Mouse (Mus musculus): ENCODE measurements around the gene Zfpl1. TPM values are rescaled to one million over a fixed set of nuclear protein-coding genes. Genes with fewer than 3 reads are reported as not detected.
"Not testable (repeated sequence)": the region's sequence is repeated elsewhere in the genome, so short reads cannot be mapped to it uniquely, and the experiment has no call there.

Zfpl1 gene
- 7.9 and 11.0 TPM in 2 replicates for total RNA-seq (2014; rRNA removed)
- 45.1 and 49.1 TPM in 2 replicates for polyA plus RNA-seq (2012; rRNA removed)

- DNase-seq (ENCODE audit: extremely low read depth, low read depth, low spot score): peak; percentile 91
- H3K79me2 ChIP-seq (ENCODE audit: control insufficient read depth, insufficient read depth, low read length): peaks cover 5% of the 10 kb centered on the region; the same call in 1 of the 2 replicates
- H3K36me3 ChIP-seq (ENCODE audit: control insufficient read depth, insufficient read depth, low read length): peaks cover 2% of the 10 kb centered on the region; the same call in 1 of the 2 replicates
- H3K27ac ChIP-seq (replicated peaks; ENCODE audit: insufficient read depth, low read depth, low read length): no peak within 1 kb of the TSS; the same call in 1 of the 2 replicates
- peaks cover 4% of the 10 kb centered on the region for H3K4me1 ChIP-seq (ENCODE audit: control insufficient read depth, insufficient read depth, low read length)
- no peaks in the 10 kb centered on the region for H3K27me3 ChIP-seq (ENCODE audit: control insufficient read depth, insufficient read depth, low read length)
- no peak for TF ChIP-seq CTCF (IDR thresholded peaks at IDR 0.05; ENCODE audit: low read depth, low read length)
- TF ChIP-seq POLR2A (IDR thresholded peaks at IDR 0.05; ENCODE audit: extremely low read depth, insufficient read depth, low read length): peak; percentile 20; the same call in 1 of the 2 replicates
- peak within 1 kb of the TSS; percentile 74 for H3K9ac ChIP-seq (ENCODE audit: low read depth, low read length)
- H3K4me3 ChIP-seq (ENCODE audit: insufficient read depth, low read depth, low read length): peak within 1 kb of the TSS; percentile 84
- WGBS: 1% methylated on average over 58 of the region's 58 CpGs
These were observed at the start of gene Zfpl1, which contains the start of gene Cdca5 for GRCm38 (mm10) chr19:6084478-6085248. Gene Zfpl1, minus strand, starts transcription at chr19:6084956. Gene Cdca5, plus strand, starts transcription at chr19:6084983.

DNA sequence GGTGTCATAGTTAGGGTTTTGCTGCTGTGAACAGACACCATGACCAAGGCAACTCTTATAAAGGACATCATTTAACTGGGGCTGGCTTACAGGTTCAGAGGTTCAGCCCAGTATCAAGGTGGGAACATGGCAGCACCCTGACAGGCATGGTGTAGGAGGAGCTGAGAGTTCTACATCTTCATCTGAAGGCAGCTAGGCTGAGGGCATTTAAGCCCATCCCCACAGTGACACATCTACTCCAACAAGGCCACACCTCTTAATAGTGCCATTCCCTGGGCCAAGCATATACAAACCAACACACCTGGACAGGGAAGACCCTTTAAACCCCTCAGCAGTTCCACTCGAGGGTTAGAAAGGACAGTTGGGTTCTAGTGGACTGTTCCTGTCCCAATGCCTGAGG lies 48.4 kb upstream of the Zfpl1 start:
- not testable (repeated sequence) for H3K4me1 ChIP-seq (ENCODE audit: control insufficient read depth, insufficient read depth, low read length)
- 42% methylated on average over 1 of the region's 1 CpGs for WGBS

DNA sequence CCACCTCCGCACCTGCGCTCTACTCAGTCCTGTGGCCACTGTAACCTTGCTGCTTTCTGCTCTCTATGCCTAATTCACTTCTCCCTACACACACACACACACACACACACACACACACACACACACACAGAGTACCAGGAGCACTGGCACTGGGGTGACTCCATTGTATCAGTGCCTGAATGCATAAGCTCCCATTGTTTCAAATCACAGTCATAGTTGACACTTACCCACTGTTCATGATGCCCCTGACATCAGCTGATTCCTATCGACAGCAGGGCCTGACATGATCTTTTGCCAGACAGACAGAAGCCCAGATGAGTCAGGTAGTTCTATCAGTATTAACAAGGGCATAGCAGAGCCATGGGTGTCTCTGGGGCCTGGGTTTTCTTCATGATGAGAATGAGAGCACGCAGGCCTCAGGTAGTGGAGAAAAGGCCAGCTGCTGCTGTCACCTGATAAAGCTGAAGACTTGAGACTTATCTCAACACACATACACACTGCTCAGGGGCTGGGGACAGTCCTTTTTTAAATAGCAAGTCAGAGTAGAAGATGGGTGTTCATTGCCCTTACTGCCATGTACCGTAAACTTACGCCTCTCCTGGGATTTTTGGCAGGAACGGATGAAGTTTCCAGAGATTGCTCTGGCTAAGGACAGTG lies 47.5 kb upstream of the Zfpl1 start:
- no peak for TF ChIP-seq CTCF (IDR thresholded peaks at IDR 0.05; ENCODE audit: low read depth, low read length)
- TF ChIP-seq POLR2A (IDR thresholded peaks at IDR 0.05; ENCODE audit: extremely low read depth, insufficient read depth, low read length): no peak
- Histone ChIP-seq H3K36me3 (ENCODE audit: control insufficient read depth, insufficient read depth, low read length) (peaks cover 2% of the 10 kb centered on the region; the same call in 1 of the 2 replicates), H3K9ac (ENCODE audit: low read depth, low read length) (no peak overlapping the region), H3K79me2 (ENCODE audit: control insufficient read depth, insufficient read depth, low read length) (no peaks in the 10 kb centered on the region), H3K4me3 (ENCODE audit: insufficient read depth, low read depth, low read length) (no peak overlapping the region), H3K27me3 (ENCODE audit: control insufficient read depth, insufficient read depth, low read length) (no peaks in the 10 kb centered on the region), H3K4me1 (ENCODE audit: control insufficient read depth, insufficient read depth, low read length) (no peaks in the 10 kb centered on the region), H3K27ac (replicated peaks; ENCODE audit: insufficient read depth, low read depth, low read length) (no peak overlapping the region)
- DNase-seq (ENCODE audit: extremely low read depth, low read depth, low spot score): no peak
- WGBS: 82% methylated on average over 7 of the region's 7 CpGs

More for the DNA sequence above, 48.4 kb upstream of the Zfpl1 start:
- H3K9ac ChIP-seq (ENCODE audit: low read depth, low read length); H3K36me3 ChIP-seq (ENCODE audit: control insufficient read depth, insufficient read depth, low read length); H3K27me3 ChIP-seq (ENCODE audit: control insufficient read depth, insufficient read depth, low read length); DNase-seq (ENCODE audit: extremely low read depth, low read depth, low spot score); H3K27ac ChIP-seq (replicated peaks; ENCODE audit: insufficient read depth, low read depth, low read length); H3K79me2 ChIP-seq (ENCODE audit: control insufficient read depth, insufficient read depth, low read length); H3K4me3 ChIP-seq (ENCODE audit: insufficient read depth, low read depth, low read length): not testable (repeated sequence)

DNA sequence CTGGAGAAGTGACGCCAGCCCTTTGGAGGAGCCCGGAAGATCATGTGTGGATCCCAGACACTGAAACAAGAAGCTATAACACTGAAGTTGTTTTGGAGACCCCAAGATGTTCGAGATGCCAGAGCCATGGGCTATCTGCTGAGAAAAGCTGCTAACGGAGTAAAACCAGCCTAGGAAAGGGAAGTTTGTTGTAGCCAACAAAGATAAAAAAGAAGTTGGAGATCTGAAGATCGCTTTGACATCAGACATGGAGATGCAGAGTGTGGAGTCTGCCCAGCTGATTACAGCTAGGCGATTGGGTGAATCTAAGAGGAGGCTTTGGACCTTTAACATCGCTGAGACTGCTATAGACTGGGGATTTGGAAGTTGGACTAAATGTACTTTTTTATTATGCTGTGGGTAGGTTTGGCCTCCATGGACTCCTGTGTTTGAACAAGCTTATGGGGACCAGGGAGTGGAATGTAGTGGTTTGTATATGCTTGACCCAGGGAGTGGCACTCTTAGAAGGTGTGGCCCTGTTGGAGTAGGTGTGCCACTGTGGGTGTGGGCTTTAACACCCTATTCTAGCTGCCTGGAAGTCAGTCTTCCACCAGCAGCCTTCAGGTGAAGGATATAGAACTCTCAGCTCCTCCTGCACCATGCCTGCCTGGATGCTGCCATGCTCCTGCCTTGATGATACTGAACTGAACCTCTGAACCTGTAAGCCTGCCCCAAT lies 45.8 kb upstream of the Zfpl1 start:
- not testable (repeated sequence) for H3K4me1 ChIP-seq (ENCODE audit: control insufficient read depth, insufficient read depth, low read length); H3K36me3 ChIP-seq (ENCODE audit: control insufficient read depth, insufficient read depth, low read length); H3K79me2 ChIP-seq (ENCODE audit: control insufficient read depth, insufficient read depth, low read length); H3K27me3 ChIP-seq (ENCODE audit: control insufficient read depth, insufficient read depth, low read length); DNase-seq (ENCODE audit: extremely low read depth, low read depth, low spot score); H3K27ac ChIP-seq (replicated peaks; ENCODE audit: insufficient read depth, low read depth, low read length); H3K9ac ChIP-seq (ENCODE audit: low read depth, low read length); H3K4me3 ChIP-seq (ENCODE audit: insufficient read depth, low read depth, low read length)
- 83% methylated on average over 7 of the region's 7 CpGs for WGBS

DNA sequence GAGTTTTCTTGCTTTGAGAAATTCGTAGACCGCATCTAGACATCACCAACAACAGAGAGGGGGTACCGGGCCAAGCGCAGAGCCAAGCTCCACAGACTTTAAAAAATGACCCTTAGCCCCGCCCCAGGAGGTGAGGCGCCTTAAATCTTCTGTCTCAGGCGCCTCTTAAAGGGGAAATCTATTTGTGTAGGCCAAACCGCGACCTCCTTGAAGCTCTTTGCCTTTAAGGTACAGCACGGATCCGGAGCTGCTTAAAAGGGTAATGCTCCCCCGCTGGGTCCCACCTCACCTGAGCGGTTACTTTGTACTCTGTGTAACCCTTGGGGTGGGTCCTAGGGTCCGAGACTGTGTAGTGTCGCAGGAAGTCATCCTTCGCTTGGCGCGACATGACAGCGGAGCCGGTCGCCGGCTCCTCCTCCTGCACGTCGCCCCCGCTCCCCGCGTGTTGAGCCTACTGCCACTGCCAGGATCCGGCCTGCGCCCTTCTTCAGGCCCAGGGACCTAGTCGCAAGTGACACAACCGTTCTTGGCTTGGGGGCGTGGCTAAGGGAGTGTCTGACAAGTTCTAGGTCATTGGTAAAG lies 43.1 kb upstream of the Zfpl1 start, which contains the start of gene Snx15:
Gene Snx15, minus strand, starts transcription at position 545 of the 582 bp plus-strand sequence.
- under 1% methylated on average over 32 of the region's 32 CpGs for WGBS
- peak within 1 kb of the TSS; percentile 84 for H3K27ac ChIP-seq (replicated peaks; ENCODE audit: insufficient read depth, low read depth, low read length)
- no peaks in the 10 kb centered on the region for H3K79me2 ChIP-seq (ENCODE audit: control insufficient read depth, insufficient read depth, low read length)
- H3K36me3 ChIP-seq (ENCODE audit: control insufficient read depth, insufficient read depth, low read length): no peaks in the 10 kb centered on the region
- H3K4me1 ChIP-seq (ENCODE audit: control insufficient read depth, insufficient read depth, low read length): peaks cover 1% of the 10 kb centered on the region
- peak; percentile 94 for DNase-seq (ENCODE audit: extremely low read depth, low read depth, low spot score)
- no peaks in the 10 kb centered on the region for H3K27me3 ChIP-seq (ENCODE audit: control insufficient read depth, insufficient read depth, low read length)
- TF ChIP-seq POLR2A (IDR thresholded peaks at IDR 0.05; ENCODE audit: extremely low read depth, insufficient read depth, low read length): peak; percentile 47
- TF ChIP-seq CTCF (IDR thresholded peaks at IDR 0.05; ENCODE audit: low read depth, low read length): no peak
- peak within 1 kb of the TSS; percentile 77 for H3K9ac ChIP-seq (ENCODE audit: low read depth, low read length)
- H3K4me3 ChIP-seq (ENCODE audit: insufficient read depth, low read depth, low read length): peak within 1 kb of the TSS; percentile 68
